Mouse (Mus musculus): ENCODE results near the gene Gm13272. TPM values are rescaled to one million over a fixed set of nuclear protein-coding genes. Genes with fewer than 3 reads are reported as not detected.
"Not testable (repeated sequence)": the region's sequence is repeated elsewhere in the genome, so short reads cannot be mapped to it uniquely, and the experiment has no call there.

Gm13272 gene
- polyA plus RNA-seq, 1 experiment from 2014 or later = not detected

DNA sequence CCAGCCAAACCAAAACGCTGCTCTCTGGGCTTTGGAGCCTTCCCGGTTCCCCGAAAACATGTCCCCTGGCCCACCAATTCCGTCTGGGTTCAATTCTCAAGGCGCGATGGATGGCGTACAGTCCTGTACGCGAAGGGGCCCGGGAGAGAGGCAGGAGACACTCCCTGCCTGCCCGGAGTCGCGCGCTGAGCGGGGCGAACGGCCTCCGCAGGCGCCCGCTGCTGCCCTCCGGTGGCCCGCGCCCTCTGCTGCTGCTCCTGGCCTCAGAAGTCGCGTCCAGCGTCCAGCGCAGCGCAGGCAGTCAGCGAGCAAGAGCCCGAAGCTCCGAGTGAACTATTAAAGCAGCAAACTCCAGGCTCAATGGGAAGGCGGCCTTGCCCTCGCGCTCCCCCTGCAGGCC, 26.1 kb downstream of the Gm13272 start:
- WGBS = no CpG with 5 or more reads among the region's 34 CpGs
- not testable (repeated sequence) for H3K4me1 ChIP-seq (replicated peaks; ENCODE audit: insufficient read depth, low read length); ATAC-seq (replicated peaks; ENCODE audit: low FRiP score, low read depth); H3K9ac ChIP-seq (ENCODE audit: low read depth, low read length); H3K4me2 ChIP-seq (ENCODE audit: low read length); H3K9me3 ChIP-seq (replicated peaks; ENCODE audit: low read length); H3K27ac ChIP-seq; H3K4me3 ChIP-seq (replicated peaks; ENCODE audit: low read depth, low read length); H3K36me3 ChIP-seq (ENCODE audit: insufficient read depth, low read length); DNase-seq (ENCODE audit: low spot score); H3K27me3 ChIP-seq (ENCODE audit: insufficient read depth, low read length)
- TF ChIP-seq CTCF (IDR thresholded peaks at IDR 0.05; ENCODE audit: low read depth) = peak; percentile 39

- WGBS = 63% methylated on average over 3 of the region's 3 CpGs
- Histone ChIP-seq H3K9me3 (replicated peaks; ENCODE audit: low read length) (no peaks in the 10 kb centered on the region), H3K36me3 (ENCODE audit: insufficient read depth, low read length) (no peaks in the 10 kb centered on the region), H3K27me3 (ENCODE audit: insufficient read depth, low read length) (no peaks in the 10 kb centered on the region), H3K4me1 (replicated peaks; ENCODE audit: insufficient read depth, low read length) (no peaks in the 10 kb centered on the region), H3K9ac (ENCODE audit: low read depth, low read length) (no peak within 1 kb of the TSS), H3K4me3 (replicated peaks; ENCODE audit: low read depth, low read length) (no peak within 1 kb of the TSS), H3K4me2 (ENCODE audit: low read length) (no peak within 1 kb of the TSS), H3K27ac (no peak within 1 kb of the TSS)
- ATAC-seq (replicated peaks; ENCODE audit: low FRiP score, low read depth) (no peak), DNase-seq (ENCODE audit: low spot score) (no peak)
- TF ChIP-seq CTCF (IDR thresholded peaks at IDR 0.05; ENCODE audit: low read depth) = no peak
Measured at GRCm38 (mm10) chr4:88815928-88816327, 36.3 kb downstream of the Gm13272 start, which contains the start of gene Ifna7. TSS of gene Ifna7 (plus strand) at chr4:88816228.

DNA sequence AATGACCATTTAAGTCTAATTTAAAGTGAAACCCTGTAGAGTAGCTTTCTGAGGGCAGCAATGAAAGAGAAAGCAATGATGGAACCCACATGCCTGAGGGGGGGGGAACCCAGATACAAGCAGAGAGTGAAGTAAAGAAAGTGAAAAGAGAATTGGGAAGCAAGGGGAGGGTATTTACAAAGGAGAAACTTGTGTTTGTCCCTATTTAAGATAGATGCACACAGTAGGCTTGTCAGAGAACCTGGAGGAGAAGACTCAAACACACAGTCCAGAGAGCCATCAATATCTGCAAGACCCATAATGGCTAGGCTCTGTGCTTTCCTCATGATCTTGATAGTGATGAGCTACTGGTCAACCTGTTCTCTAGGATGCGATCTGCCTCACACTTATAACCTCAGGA, 40.0 kb downstream of the Gm13272 start, which contains the start of gene Ifna11:
Gene Ifna11 (plus strand): TSS at position 301 of the 400 bp plus-strand sequence.
- DNase-seq (ENCODE audit: low spot score) (no peak), ATAC-seq (replicated peaks; ENCODE audit: low FRiP score, low read depth) (no peak)
- H3K4me1 ChIP-seq (replicated peaks; ENCODE audit: insufficient read depth, low read length) = no peaks in the 10 kb centered on the region
- no peaks in the 10 kb centered on the region for H3K36me3 ChIP-seq (ENCODE audit: insufficient read depth, low read length)
- no peak within 1 kb of the TSS for H3K4me2 ChIP-seq (ENCODE audit: low read length)
- TF ChIP-seq CTCF (IDR thresholded peaks at IDR 0.05; ENCODE audit: low read depth) = no peak
- H3K4me3 ChIP-seq (replicated peaks; ENCODE audit: low read depth, low read length) = no peak within 1 kb of the TSS
- H3K27me3 ChIP-seq (ENCODE audit: insufficient read depth, low read length) = no peaks in the 10 kb centered on the region
- no peak within 1 kb of the TSS for H3K27ac ChIP-seq
- H3K9me3 ChIP-seq (replicated peaks; ENCODE audit: low read length) = no peaks in the 10 kb centered on the region
- no peak within 1 kb of the TSS for H3K9ac ChIP-seq (ENCODE audit: low read depth, low read length)
- 79% methylated on average over 1 of the region's 1 CpGs for WGBS

- H3K9me3 ChIP-seq (replicated peaks; ENCODE audit: low read length) = no peaks in the 10 kb centered on the region
- no peaks in the 10 kb centered on the region for H3K27me3 ChIP-seq (ENCODE audit: insufficient read depth, low read length)
- TF ChIP-seq CTCF (IDR thresholded peaks at IDR 0.05; ENCODE audit: low read depth) = peak; percentile 66
- peak; percentile 51 for DNase-seq (ENCODE audit: low spot score)
- H3K27ac ChIP-seq = no peak overlapping the region
- no peak overlapping the region for H3K4me2 ChIP-seq (ENCODE audit: low read length)
- 23% methylated on average over 4 of the region's 4 CpGs for WGBS
- ATAC-seq (replicated peaks; ENCODE audit: low FRiP score, low read depth) = no peak
- H3K9ac ChIP-seq (ENCODE audit: low read depth, low read length) = no peak overlapping the region
- H3K36me3 ChIP-seq (ENCODE audit: insufficient read depth, low read length) = no peaks in the 10 kb centered on the region
- no peaks in the 10 kb centered on the region for H3K4me1 ChIP-seq (replicated peaks; ENCODE audit: insufficient read depth, low read length)
- no peak overlapping the region for H3K4me3 ChIP-seq (replicated peaks; ENCODE audit: low read depth, low read length)
Measured at GRCm38 (mm10) chr4:88822995-88823394, 43.3 kb downstream of the Gm13272 start.

DNA sequence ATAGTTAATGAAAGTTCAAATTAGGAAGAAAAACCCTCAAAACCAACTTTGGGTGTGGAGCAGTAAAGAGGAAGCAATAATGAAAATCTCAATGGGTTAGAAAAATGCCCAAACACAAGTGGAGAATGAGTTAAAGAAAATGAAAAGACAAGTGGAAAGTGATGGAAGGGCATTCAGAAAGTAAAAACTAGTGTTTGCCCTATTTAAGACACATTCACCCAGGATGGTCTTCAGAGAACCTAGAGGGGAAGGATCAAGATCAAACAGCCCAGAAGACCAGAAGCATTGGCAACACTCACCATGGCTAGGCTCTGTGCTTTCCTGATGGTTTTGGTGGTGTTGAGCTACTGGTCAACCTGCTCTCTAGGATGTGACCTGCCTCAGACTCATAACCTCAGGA, 47.5 kb downstream of the Gm13272 start, which contains the start of gene Ifna6:
Gene Ifna6 (plus strand): TSS at position 301 of the 400 bp plus-strand sequence.
- not testable (repeated sequence) for H3K36me3 ChIP-seq (ENCODE audit: insufficient read depth, low read length); H3K27ac ChIP-seq; H3K4me1 ChIP-seq (replicated peaks; ENCODE audit: insufficient read depth, low read length); H3K27me3 ChIP-seq (ENCODE audit: insufficient read depth, low read length); H3K4me2 ChIP-seq (ENCODE audit: low read length); ATAC-seq (replicated peaks; ENCODE audit: low FRiP score, low read depth); H3K9ac ChIP-seq (ENCODE audit: low read depth, low read length); H3K4me3 ChIP-seq (replicated peaks; ENCODE audit: low read depth, low read length); DNase-seq (ENCODE audit: low spot score); H3K9me3 ChIP-seq (replicated peaks; ENCODE audit: low read length)

Other genes starting within 250 kb of the Gm13272 start
- gene Ifna15, start 221.6 kb upstream of the Gm13272 start, polyA plus RNA-seq (2015; fragmentation: Nextera tagmentation; extraction: Ambion mirVana) = not detected in 2 replicates
- not detected in 2 replicates for gene Ifna14, start 208.1 kb upstream of the Gm13272 start, polyA plus RNA-seq (2015; fragmentation: Nextera tagmentation; extraction: Ambion mirVana)
- not detected in 2 replicates for gene Ifna9, start 187.5 kb upstream of the Gm13272 start, polyA plus RNA-seq (2015; fragmentation: Nextera tagmentation; extraction: Ambion mirVana)
- gene Ifna12, start 176.5 kb upstream of the Gm13272 start, polyA plus RNA-seq (2015; fragmentation: Nextera tagmentation; extraction: Ambion mirVana) = not detected in 2 replicates
- gene C87499, start 145.4 kb upstream of the Gm13272 start, polyA plus RNA-seq (2015; fragmentation: Nextera tagmentation; extraction: Ambion mirVana) = not detected in 2 replicates
- gene Ifna13, start 135.4 kb upstream of the Gm13272 start, polyA plus RNA-seq (2015; fragmentation: Nextera tagmentation; extraction: Ambion mirVana) = not detected in 2 replicates
- not detected in 2 replicates for gene Ifna16, start 102.9 kb upstream of the Gm13272 start, polyA plus RNA-seq (2015; fragmentation: Nextera tagmentation; extraction: Ambion mirVana)
- gene Ifna2, start 95.9 kb upstream of the Gm13272 start, polyA plus RNA-seq (2015; fragmentation: Nextera tagmentation; extraction: Ambion mirVana) = not detected in 2 replicates
- not detected in 2 replicates for gene Ifnab, start 88.5 kb upstream of the Gm13272 start, polyA plus RNA-seq (2015; fragmentation: Nextera tagmentation; extraction: Ambion mirVana)
- gene Gm26566, start 58.0 kb upstream of the Gm13272 start, polyA plus RNA-seq (2015; fragmentation: Nextera tagmentation; extraction: Ambion mirVana) = 0.38 and 0.49 TPM in 2 replicates
- 84.2 and 86.5 TPM in 2 replicates for gene Klhl9, start 57.4 kb upstream of the Gm13272 start, polyA plus RNA-seq (2015; fragmentation: Nextera tagmentation; extraction: Ambion mirVana)
- gene Gm13271, start 25.0 kb upstream of the Gm13272 start, polyA plus RNA-seq (2015; fragmentation: Nextera tagmentation; extraction: Ambion mirVana) = 0.29 TPM in 1 of 2 replicates, not detected in the other
- gene Gm13283, start 19.7 kb upstream of the Gm13272 start, polyA plus RNA-seq (2015; fragmentation: Nextera tagmentation; extraction: Ambion mirVana) = 0.49 and 0.71 TPM in 2 replicates
- gene Gm13290, start 6.0 kb upstream of the Gm13272 start, polyA plus RNA-seq (2015; fragmentation: Nextera tagmentation; extraction: Ambion mirVana) = 0.49 TPM in 1 of 2 replicates, not detected in the other
- not detected in 2 replicates for gene Gm13289, start 2.9 kb upstream of the Gm13272 start, polyA plus RNA-seq (2015; fragmentation: Nextera tagmentation; extraction: Ambion mirVana)
- gene Ifnz, start 2.3 kb downstream of the Gm13272 start, polyA plus RNA-seq (2015; fragmentation: Nextera tagmentation; extraction: Ambion mirVana) = 0.14 and 0.46 TPM in 2 replicates
- not detected in 2 replicates for gene Gm13276, start 5.9 kb downstream of the Gm13272 start, polyA plus RNA-seq (2015; fragmentation: Nextera tagmentation; extraction: Ambion mirVana)
- not detected in 2 replicates for gene Gm13277, start 8.8 kb downstream of the Gm13272 start, polyA plus RNA-seq (2015; fragmentation: Nextera tagmentation; extraction: Ambion mirVana)
- not detected in 2 replicates for gene Gm13278, start 11.7 kb downstream of the Gm13272 start, polyA plus RNA-seq (2015; fragmentation: Nextera tagmentation; extraction: Ambion mirVana)
- gene Gm13275, start 14.6 kb downstream of the Gm13272 start, polyA plus RNA-seq (2015; fragmentation: Nextera tagmentation; extraction: Ambion mirVana) = not detected in 2 replicates
- gene Gm13279, start 17.5 kb downstream of the Gm13272 start, polyA plus RNA-seq (2015; fragmentation: Nextera tagmentation; extraction: Ambion mirVana) = not detected in 2 replicates
- gene Gm13285, start 19.8 kb downstream of the Gm13272 start, polyA plus RNA-seq (2015; fragmentation: Nextera tagmentation; extraction: Ambion mirVana) = 1.3 TPM in 1 of 2 replicates, not detected in the other
- gene Gm13287, start 23.4 kb downstream of the Gm13272 start, polyA plus RNA-seq (2015; fragmentation: Nextera tagmentation; extraction: Ambion mirVana) = not detected in 2 replicates
- gene Gm13288, start 25.7 kb downstream of the Gm13272 start, polyA plus RNA-seq (2015; fragmentation: Nextera tagmentation; extraction: Ambion mirVana) = 0.09 TPM in 1 of 2 replicates, not detected in the other
- gene Ifna7, start 36.4 kb downstream of the Gm13272 start, polyA plus RNA-seq (2015; fragmentation: Nextera tagmentation; extraction: Ambion mirVana) = not detected in 2 replicates
- gene Ifna11, start 40.1 kb downstream of the Gm13272 start, polyA plus RNA-seq (2015; fragmentation: Nextera tagmentation; extraction: Ambion mirVana) = not detected in 2 replicates
- not detected in 2 replicates for gene Ifna6, start 47.6 kb downstream of the Gm13272 start, polyA plus RNA-seq (2015; fragmentation: Nextera tagmentation; extraction: Ambion mirVana)
- gene Ifna5, start 55.7 kb downstream of the Gm13272 start, polyA plus RNA-seq (2015; fragmentation: Nextera tagmentation; extraction: Ambion mirVana) = not detected in 2 replicates
- gene Ifna4, start 62.0 kb downstream of the Gm13272 start, polyA plus RNA-seq (2015; fragmentation: Nextera tagmentation; extraction: Ambion mirVana) = not detected in 2 replicates
- gene Ifna1, start 70.2 kb downstream of the Gm13272 start, polyA plus RNA-seq (2015; fragmentation: Nextera tagmentation; extraction: Ambion mirVana) = not detected in 2 replicates
- gene Ifne, start 100.4 kb downstream of the Gm13272 start, polyA plus RNA-seq (2015; fragmentation: Nextera tagmentation; extraction: Ambion mirVana) = not detected in 2 replicates